Mouse (Mus musculus) liver, embryonic 16.5 days (tissue): Measurements from ENCODE around the gene 4933402J07Rik. TPM values are rescaled to one million over a fixed set of nuclear protein-coding genes. Genes with fewer than 3 reads are reported as not detected.

Source experiments
- ATAC-seq: fragments of 200-750 bp; cut with Nextera tagmentation; 2 replicates; pipeline ENCODE4 v1.8.0; 2017; ENCODE audit warnings: low read depth, mild to moderate bottlenecking, moderate number of reproducible peaks, moderate library complexity
- H3K27ac ChIP-seq: fragments of 300-500 bp; sonication (generic); 2 replicates; pipeline ENCODE4 v1.5.1; 2014; ENCODE audit warnings: mild to moderate bottlenecking, low read length
- H3K27me3 ChIP-seq: fragments of 300-500 bp; sonication (generic); 2 replicates; pipeline ENCODE4 v1.6.1; 2014; ENCODE audit warnings: low read depth, low read length, mixed read lengths; ENCODE audit not compliant: control insufficient read depth, insufficient read depth
- H3K36me3 ChIP-seq: fragments of 300-500 bp; sonication (generic); 2 replicates; pipeline ENCODE4 v1.6.1; 2014; ENCODE audit warnings: mild to moderate bottlenecking; ENCODE audit not compliant: control insufficient read depth, insufficient read depth
- H3K4me1 ChIP-seq: fragments of 300-500 bp; sonication (generic); 2 replicates; pipeline ENCODE4 v1.6.1; 2014; ENCODE audit warnings: low read depth, low read length, mixed read lengths; ENCODE audit not compliant: control insufficient read depth
- H3K4me2 ChIP-seq: fragments of 300-500 bp; sonication (generic); 2 replicates; pipeline ENCODE4 v1.6.1; 2014; ENCODE audit warnings: low read depth, low read length, mixed read lengths
- H3K4me3 ChIP-seq: fragments of 300-500 bp; sonication (generic); 2 replicates; pipeline ENCODE4 v1.5.1; 2014; ENCODE audit warnings: low read depth, mild to moderate bottlenecking, low read length
- H3K9ac ChIP-seq: fragments of 300-500 bp; sonication (generic); 2 replicates; pipeline ENCODE4 v1.6.1; 2014; ENCODE audit warnings: low read depth, low read length
- H3K9me3 ChIP-seq: fragments of 300-500 bp; sonication (generic); replicated peaks from 2 replicates; pipeline ENCODE4 v1.6.1; 2016; ENCODE audit warnings: low read length; ENCODE audit not compliant: control insufficient read depth
- WGBS: fragments of 180-500 bp; shearing (Covaris S2); extraction: QIAGEN DNeasy Blood & Tissue Kit; methylation state at CpG from one replicate; pipeline ENCODE4 v1.1.7; 2014; ENCODE audit not compliant: insufficient replicate concordance; 5-methylcytosine and 5-hydroxymethylcytosine counted together
- polyA plus RNA-seq: library from polyadenylated mRNA; unstranded; fragments of >200 nt; fragmentation: Nextera tagmentation; extraction: Ambion mirVana; gene quantifications from 2 replicates; pipeline ENCODE4 v1.2.1, GENCODE M21; 2015

Gene 4933402J07Rik
- polyA plus RNA-seq, result not detected in 2 replicates

DNA sequence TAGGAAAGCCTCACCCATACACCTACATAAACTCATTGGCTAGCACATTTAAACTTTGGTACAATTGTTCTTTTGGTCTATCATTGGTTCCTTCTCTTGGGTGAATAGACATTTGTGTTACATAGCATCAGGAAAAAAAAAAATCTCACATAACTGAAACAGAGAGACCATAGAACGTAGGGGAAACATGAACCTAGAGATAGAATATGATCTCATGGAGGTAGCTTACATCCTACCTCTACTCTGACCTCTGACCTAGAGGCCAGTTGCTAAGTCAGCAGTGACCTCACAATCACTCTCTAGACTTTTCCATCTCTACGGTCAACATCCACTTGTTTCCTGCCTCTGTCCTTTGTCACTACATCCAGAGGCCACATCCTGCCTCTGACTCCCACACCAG lies at the start of gene 4933402J07Rik:
4933402J07Rik (plus strand) TSS at position 301 of the 400 bp plus-strand sequence.
- Histone ChIP-seq H3K4me2 (no peak within 1 kb of the TSS), H3K4me1 (no peaks in the 10 kb centered on the region), H3K27ac (no peak within 1 kb of the TSS), H3K4me3 (no peak within 1 kb of the TSS), H3K36me3 (no peaks in the 10 kb centered on the region), H3K9ac (no peak within 1 kb of the TSS), H3K27me3 (no peaks in the 10 kb centered on the region), H3K9me3 (no peaks in the 10 kb centered on the region)
- no peak for ATAC-seq
- WGBS, result 28% methylated on average over 2 of the region's 2 CpGs

DNA sequence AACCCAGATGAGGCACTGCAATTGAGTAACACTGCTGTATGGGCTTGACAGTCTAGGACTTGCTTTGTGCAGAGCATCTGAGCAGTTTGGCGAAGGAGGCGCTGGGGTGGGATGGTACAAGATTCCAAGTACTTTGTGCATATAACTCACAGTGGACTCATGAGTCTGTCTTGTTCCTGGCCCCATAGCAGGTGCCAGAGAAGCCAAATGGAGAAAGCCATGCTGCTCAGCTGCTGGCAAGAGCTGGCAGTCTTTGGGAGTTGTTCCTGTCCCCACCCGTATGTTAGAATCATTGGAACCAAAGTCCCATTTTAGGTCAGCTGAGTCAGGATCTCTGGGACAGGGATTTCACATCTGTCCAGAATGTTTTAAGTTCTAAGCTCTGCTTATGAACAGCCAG lies 46.5 kb upstream of the 4933402J07Rik start:
- Histone ChIP-seq H3K27ac (no peak overlapping the region), H3K4me2 (no peak overlapping the region), H3K36me3 (no peaks in the 10 kb centered on the region), H3K9ac (no peak overlapping the region), H3K9me3 (no peaks in the 10 kb centered on the region), H3K27me3 (no peaks in the 10 kb centered on the region), H3K4me3 (no peak overlapping the region), H3K4me1 (no peaks in the 10 kb centered on the region)
- ATAC-seq, result no peak
- whole genome bisulfite sequencing, result 69% methylated on average over 3 of the region's 3 CpGs

DNA sequence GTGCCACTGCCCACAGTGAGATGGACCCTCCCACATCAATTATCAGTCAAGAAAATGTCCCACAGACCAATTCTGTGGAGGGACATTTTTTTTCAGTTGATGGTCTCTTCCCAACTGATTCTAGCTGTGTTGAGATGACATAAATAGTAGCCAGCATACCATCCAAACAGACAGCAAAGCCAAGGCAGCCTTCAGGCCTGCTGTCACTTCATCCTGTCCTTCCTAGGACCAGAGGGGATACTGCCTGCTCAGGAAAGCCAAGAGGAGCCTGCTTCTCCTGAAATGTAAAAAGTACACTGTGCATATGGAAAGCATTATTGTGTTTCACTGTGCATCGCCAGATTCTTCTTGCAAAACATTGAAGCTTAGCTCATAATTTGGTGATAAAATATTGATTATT lies 38.6 kb upstream of the 4933402J07Rik start:
- no peak overlapping the region for H3K4me3 ChIP-seq
- H3K4me1 ChIP-seq, result no peaks in the 10 kb centered on the region
- H3K9ac ChIP-seq, result no peak overlapping the region
- H3K9me3 ChIP-seq, result no peaks in the 10 kb centered on the region
- ATAC-seq, result no peak
- WGBS, result 70% methylated on average over 1 of the region's 1 CpGs
- no peak overlapping the region for H3K27ac ChIP-seq
- H3K27me3 ChIP-seq, result no peaks in the 10 kb centered on the region
- no peaks in the 10 kb centered on the region for H3K36me3 ChIP-seq
- H3K4me2 ChIP-seq, result no peak overlapping the region

DNA sequence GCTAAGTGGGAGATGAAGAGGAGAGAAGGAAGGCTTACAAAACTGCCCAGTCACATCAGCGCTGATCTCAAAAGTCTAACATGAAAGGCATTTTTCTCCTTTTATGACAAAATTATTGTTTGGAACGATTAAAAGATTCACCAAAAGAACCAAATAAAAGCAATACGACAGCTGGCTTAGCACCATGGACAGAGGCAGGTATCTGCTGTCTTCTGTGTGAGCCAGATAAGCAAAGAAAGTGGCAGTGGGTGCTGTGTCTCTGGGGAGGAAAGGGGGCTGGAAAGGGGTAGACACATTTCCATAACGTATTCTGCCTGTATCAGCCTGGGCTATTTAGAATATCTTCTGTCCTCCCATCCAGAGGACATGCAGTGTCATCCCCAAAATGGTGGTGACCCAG lies 32.5 kb upstream of the 4933402J07Rik start:
- H3K9ac ChIP-seq, result no peak overlapping the region
- no peaks in the 10 kb centered on the region for H3K4me1 ChIP-seq
- no peaks in the 10 kb centered on the region for H3K27me3 ChIP-seq
- no peak for ATAC-seq
- no peak overlapping the region for H3K27ac ChIP-seq
- H3K9me3 ChIP-seq, result no peaks in the 10 kb centered on the region
- H3K4me2 ChIP-seq, result no peak overlapping the region
- WGBS, result 33% methylated on average over 4 of the region's 4 CpGs
- H3K4me3 ChIP-seq, result no peak overlapping the region
- no peaks in the 10 kb centered on the region for H3K36me3 ChIP-seq

- 43% methylated on average over 4 of the region's 4 CpGs for WGBS
- H3K4me1 ChIP-seq, result no peaks in the 10 kb centered on the region
- ATAC-seq, result no peak
- no peak overlapping the region for H3K4me3 ChIP-seq
- H3K27ac ChIP-seq, result no peak overlapping the region
- H3K36me3 ChIP-seq, result no peaks in the 10 kb centered on the region
- no peaks in the 10 kb centered on the region for H3K27me3 ChIP-seq
- no peak overlapping the region for H3K9ac ChIP-seq
- H3K9me3 ChIP-seq, result no peaks in the 10 kb centered on the region
- H3K4me2 ChIP-seq, result no peak overlapping the region
Observed at GRCm38 (mm10) chr8:87533476-87533875, 30.2 kb upstream of the 4933402J07Rik start.

DNA sequence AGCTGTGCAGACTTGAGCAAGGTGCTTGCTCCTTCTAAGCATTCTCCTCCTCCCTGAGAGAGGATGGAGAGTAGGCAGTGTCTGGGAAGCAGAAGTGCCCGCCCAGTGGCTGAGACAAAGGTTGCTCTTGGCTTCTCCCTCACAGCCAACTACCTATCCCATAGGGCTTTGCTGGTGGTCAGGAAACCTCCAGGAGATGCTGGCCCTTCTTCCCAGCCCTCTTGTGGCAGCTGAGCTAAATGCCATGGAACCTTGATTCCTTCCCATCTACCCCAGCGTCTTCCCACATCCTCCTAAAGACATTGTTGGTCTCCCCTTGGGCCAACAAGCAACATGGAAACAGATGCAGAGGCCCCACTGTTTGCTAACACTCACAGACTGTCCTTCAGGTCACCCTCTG lies 28.8 kb upstream of the 4933402J07Rik start:
- H3K4me2 ChIP-seq, result no peak overlapping the region
- no peak for ATAC-seq
- H3K9me3 ChIP-seq, result no peaks in the 10 kb centered on the region
- H3K27me3 ChIP-seq, result no peaks in the 10 kb centered on the region
- H3K4me1 ChIP-seq, result no peaks in the 10 kb centered on the region
- H3K4me3 ChIP-seq, result no peak overlapping the region
- no peak overlapping the region for H3K27ac ChIP-seq
- H3K36me3 ChIP-seq, result no peaks in the 10 kb centered on the region
- 25% methylated on average over 2 of the region's 2 CpGs for WGBS
- no peak overlapping the region for H3K9ac ChIP-seq

GRCm38 (mm10) chr8:87536615-87537329 lies 26.9 kb upstream of the 4933402J07Rik start:
- no peaks in the 10 kb centered on the region for H3K9me3 ChIP-seq
- 0 out of 2 replicates have a peak, but pooled peaks have one; percentile 16 for ATAC-seq
- no peak overlapping the region for H3K4me3 ChIP-seq
- H3K27ac ChIP-seq, result no peak overlapping the region
- no peak overlapping the region for H3K4me2 ChIP-seq
- WGBS, result 7% methylated on average over 23 of the region's 23 CpGs
- no peak overlapping the region for H3K9ac ChIP-seq
- H3K36me3 ChIP-seq, result no peaks in the 10 kb centered on the region
- H3K4me1 ChIP-seq, result no peaks in the 10 kb centered on the region
- H3K27me3 ChIP-seq, result no peaks in the 10 kb centered on the region

DNA sequence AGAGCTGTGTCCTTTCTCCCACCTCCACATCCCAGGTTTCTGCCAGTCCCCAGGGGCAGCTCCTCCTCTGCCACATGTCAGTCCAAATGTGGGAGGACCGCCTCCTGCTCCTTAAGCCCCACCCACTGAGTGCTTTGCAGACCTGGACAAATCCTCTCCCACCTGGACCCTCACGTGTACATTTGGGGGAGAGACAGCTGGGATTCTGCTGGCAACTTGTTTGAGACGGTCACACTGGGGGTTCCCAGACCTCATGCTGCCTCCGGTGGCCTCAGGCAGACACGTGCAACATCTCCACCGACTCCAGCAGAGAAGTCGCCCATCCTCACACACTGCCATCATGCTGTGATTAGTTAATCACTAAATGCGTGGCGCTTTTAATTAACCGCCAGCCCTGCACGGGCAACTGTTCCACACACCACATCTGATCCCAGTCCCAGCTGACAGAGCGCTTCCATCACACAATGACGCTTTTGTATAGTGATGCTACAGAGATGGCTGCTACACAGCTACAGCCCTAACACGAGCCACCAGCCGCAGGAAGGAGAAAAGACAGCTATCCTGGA lies 23.7 kb upstream of the 4933402J07Rik start:
- H3K27ac ChIP-seq, result no peak overlapping the region
- no peak overlapping the region for H3K4me3 ChIP-seq
- H3K4me2 ChIP-seq, result no peak overlapping the region
- no peaks in the 10 kb centered on the region for H3K27me3 ChIP-seq
- H3K4me1 ChIP-seq, result no peaks in the 10 kb centered on the region
- no peak overlapping the region for H3K9ac ChIP-seq
- H3K9me3 ChIP-seq, result no peaks in the 10 kb centered on the region
- no peaks in the 10 kb centered on the region for H3K36me3 ChIP-seq
- WGBS, result 32% methylated on average over 15 of the region's 15 CpGs
- ATAC-seq, result no peak

DNA sequence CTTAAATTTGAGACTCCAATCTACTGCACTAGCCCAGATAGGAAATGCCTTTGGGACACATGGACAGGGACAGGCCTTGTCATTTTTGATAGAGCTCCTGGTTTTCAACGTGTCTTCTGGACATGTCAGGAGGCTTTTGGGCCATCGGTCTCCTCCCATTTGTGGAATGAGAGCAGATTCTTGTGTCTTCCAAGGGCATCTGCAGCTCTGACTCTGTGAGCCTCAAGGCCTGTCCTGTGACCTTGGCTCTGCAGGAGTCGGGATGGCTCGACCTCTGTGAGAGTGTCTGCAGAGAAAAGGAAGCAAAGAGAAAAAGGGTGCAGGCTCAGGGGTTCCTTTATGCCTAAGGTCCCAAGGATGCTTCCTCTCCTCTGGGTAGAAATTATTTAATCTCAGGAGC lies 13.8 kb upstream of the 4933402J07Rik start:
- no peak for ATAC-seq
- 46% methylated on average over 4 of the region's 4 CpGs for WGBS
- H3K27me3 ChIP-seq, result no peaks in the 10 kb centered on the region

More for the DNA sequence above, 13.8 kb upstream of the 4933402J07Rik start:
- no peaks in the 10 kb centered on the region for H3K9me3 ChIP-seq
- H3K36me3 ChIP-seq, result no peaks in the 10 kb centered on the region
- no peak overlapping the region for H3K4me3 ChIP-seq
- H3K4me1 ChIP-seq, result no peaks in the 10 kb centered on the region
- H3K27ac ChIP-seq, result no peak overlapping the region
- no peak overlapping the region for H3K4me2 ChIP-seq
- no peak overlapping the region for H3K9ac ChIP-seq
